Mouse (Mus musculus) midbrain, embryonic 14.5 days (tissue): Measurements from ENCODE around the gene Rps21. TPM values are rescaled to one million over a fixed set of nuclear protein-coding genes. Genes with fewer than 3 reads are reported as not detected.
"Not testable (repeated sequence)": the region's sequence is repeated elsewhere in the genome, so short reads cannot be mapped to it uniquely, and the experiment has no call there.

ENCODE experiments used
- ATAC-seq: fragments of 200-750 bp; cut with Nextera tagmentation; 2 replicates; pipeline ENCODE4 v1.8.0; 2017; ENCODE audit warnings: moderate number of reproducible peaks, moderate library complexity; ENCODE audit not compliant: low FRiP score, low TSS enrichment
- DNase-seq: peaks from one replicate; pipeline ENCODE4 v3.0.0-alpha.2; 2015
- H3K27ac ChIP-seq: fragments of 300-500 bp; sonication (generic); replicated peaks from 2 replicates; pipeline ENCODE4 v1.5.1; 2014; ENCODE audit warnings: mild to moderate bottlenecking, low read depth, low read length, moderate library complexity
- H3K27me3 ChIP-seq: fragments of 300-500 bp; sonication (generic); 2 replicates; pipeline ENCODE4 v1.6.1; 2014; ENCODE audit warnings: low read length, control low read depth, mixed read lengths; ENCODE audit not compliant: control insufficient read depth, insufficient read depth
- H3K36me3 ChIP-seq: fragments of 300-500 bp; sonication (generic); 2 replicates; pipeline ENCODE4 v1.6.1; 2014; ENCODE audit warnings: low read length, control low read depth; ENCODE audit not compliant: control insufficient read depth, insufficient read depth
- H3K4me1 ChIP-seq: fragments of 300-500 bp; sonication (generic); 2 replicates; pipeline ENCODE4 v1.6.1; 2014; ENCODE audit warnings: mild to moderate bottlenecking, antibody characterized with exemption, low read length, control low read depth; ENCODE audit not compliant: control insufficient read depth, insufficient read depth
- H3K4me2 ChIP-seq: fragments of 300-500 bp; sonication (generic); 2 replicates; pipeline ENCODE4 v1.6.1; 2014; ENCODE audit warnings: mild to moderate bottlenecking, low read length, moderate library complexity
- H3K4me3 ChIP-seq: fragments of 300-500 bp; sonication (generic); replicated peaks from 2 replicates; pipeline ENCODE4 v1.5.1; 2014; ENCODE audit warnings: low read depth, low read length
- H3K9ac ChIP-seq: fragments of 300-500 bp; sonication (generic); replicated peaks from 2 replicates; pipeline ENCODE4 v1.6.1; 2014; ENCODE audit warnings: mild to moderate bottlenecking, low read length, moderate library complexity
- H3K9me3 ChIP-seq: fragments of 300-500 bp; sonication (generic); 2 replicates; pipeline ENCODE4 v1.6.1; 2016; ENCODE audit warnings: low read length, control low read depth, mixed read lengths; ENCODE audit not compliant: control insufficient read depth
- WGBS: fragments of 180-500 bp; shearing (Covaris S2); extraction: QIAGEN DNeasy Blood & Tissue Kit; methylation state at CpG from one replicate; pipeline ENCODE4 v1.1.7; 2014; 5-methylcytosine and 5-hydroxymethylcytosine counted together
- polyA plus RNA-seq: library from polyadenylated mRNA; unstranded; fragments of >200 nt; fragmentation: Nextera tagmentation; extraction: Ambion mirVana; gene quantifications from 2 replicates; pipeline ENCODE4 v1.2.1, GENCODE M21; 2014

Gene Rps21
- polyA plus RNA-seq, 1 experiment from 2014 or later: 409 TPM

GRCm38 (mm10) chr2:180259826-180260609 is 2.8 kb downstream of the Rps21 start:
- H3K4me3 ChIP-seq, H3K9me3 ChIP-seq, H3K27me3 ChIP-seq, H3K4me2 ChIP-seq, H3K9ac ChIP-seq, DNase-seq, H3K27ac ChIP-seq, ATAC-seq: not testable (repeated sequence)
- peaks cover 16% of the 10 kb centered on the region for H3K4me1 ChIP-seq
- WGBS: 73% methylated on average over 17 of the region's 17 CpGs
- H3K36me3 ChIP-seq: peaks cover 60% of the 10 kb centered on the region

- peaks cover 15% of the 10 kb centered on the region for H3K4me1 ChIP-seq
- no peak overlapping the region for H3K4me2 ChIP-seq
- no peaks in the 10 kb centered on the region for H3K9me3 ChIP-seq
- H3K27ac ChIP-seq: no peak overlapping the region
- no peak for DNase-seq
- no peak overlapping the region for H3K4me3 ChIP-seq
- WGBS: 61% methylated on average over 8 of the region's 8 CpGs
- H3K36me3 ChIP-seq: peaks cover 60% of the 10 kb centered on the region
- no peaks in the 10 kb centered on the region for H3K27me3 ChIP-seq
- no peak overlapping the region for H3K9ac ChIP-seq
- no peak for ATAC-seq
Measured at GRCm38 (mm10) chr2:180260610-180261480, 3.7 kb downstream of the Rps21 start.

GRCm38 (mm10) chr2:180261901-180262300 is 4.7 kb downstream of the Rps21 start:
- DNase-seq: no peak
- H3K36me3 ChIP-seq: peaks cover 69% of the 10 kb centered on the region
- H3K9me3 ChIP-seq: no peaks in the 10 kb centered on the region
- H3K27ac ChIP-seq: no peak overlapping the region
- no peak for ATAC-seq
- WGBS: 89% methylated on average over 7 of the region's 7 CpGs
- H3K9ac ChIP-seq: no peak overlapping the region
- peaks cover 8% of the 10 kb centered on the region for H3K4me1 ChIP-seq
- no peaks in the 10 kb centered on the region for H3K27me3 ChIP-seq
- no peak overlapping the region for H3K4me3 ChIP-seq
- H3K4me2 ChIP-seq: no peak overlapping the region

- 85% methylated on average over 3 of the region's 3 CpGs for WGBS
- ATAC-seq: no peak
- no peak for DNase-seq
- no peaks in the 10 kb centered on the region for H3K9me3 ChIP-seq
- no peak overlapping the region for H3K4me2 ChIP-seq
- peaks cover 8% of the 10 kb centered on the region for H3K4me1 ChIP-seq
- H3K4me3 ChIP-seq: no peak overlapping the region
- no peak overlapping the region for H3K9ac ChIP-seq
- H3K36me3 ChIP-seq: peaks cover 69% of the 10 kb centered on the region
- H3K27me3 ChIP-seq: no peaks in the 10 kb centered on the region
- H3K27ac ChIP-seq: no peak overlapping the region
Measured at GRCm38 (mm10) chr2:180262441-180262840, 5.3 kb downstream of the Rps21 start.

- DNase-seq (no peak), ATAC-seq (no peak)
- no peak overlapping the region for H3K27ac ChIP-seq
- H3K9ac ChIP-seq: no peak overlapping the region
- peaks cover 70% of the 10 kb centered on the region for H3K36me3 ChIP-seq
- whole genome bisulfite sequencing: 94% methylated on average over 10 of the region's 10 CpGs
- H3K4me2 ChIP-seq: no peak overlapping the region
- H3K27me3 ChIP-seq: no peaks in the 10 kb centered on the region
- peaks cover 7% of the 10 kb centered on the region for H3K4me1 ChIP-seq
- no peaks in the 10 kb centered on the region for H3K9me3 ChIP-seq
- H3K4me3 ChIP-seq: no peak overlapping the region
Measured at GRCm38 (mm10) chr2:180262891-180263290, 5.7 kb downstream of the Rps21 start.

- peaks cover 17% of the 10 kb centered on the region for H3K4me1 ChIP-seq
- WGBS: 58% methylated on average over 2 of the region's 2 CpGs
- no peaks in the 10 kb centered on the region for H3K27me3 ChIP-seq
- peaks cover 41% of the 10 kb centered on the region for H3K36me3 ChIP-seq
- DNase-seq (no peak), ATAC-seq (no peak)
- H3K9me3 ChIP-seq: no peaks in the 10 kb centered on the region
- H3K9ac ChIP-seq: no peak overlapping the region
- H3K4me2 ChIP-seq: no peak overlapping the region
- H3K27ac ChIP-seq: no peak overlapping the region
- no peak overlapping the region for H3K4me3 ChIP-seq
Measured at GRCm38 (mm10) chr2:180267955-180268354, 10.8 kb downstream of the Rps21 start.

- Histone ChIP-seq H3K27ac (no peak overlapping the region), H3K4me1 (peaks cover 17% of the 10 kb centered on the region), H3K9me3 (no peaks in the 10 kb centered on the region), H3K4me3 (no peak overlapping the region), H3K27me3 (no peaks in the 10 kb centered on the region), H3K9ac (no peak overlapping the region), H3K36me3 (peaks cover 28% of the 10 kb centered on the region), H3K4me2 (no peak overlapping the region)
- WGBS: 92% methylated on average over 10 of the region's 10 CpGs
- ATAC-seq: no peak
- no peak for DNase-seq
Measured at GRCm38 (mm10) chr2:180269329-180269728, 12.2 kb downstream of the Rps21 start.

GRCm38 (mm10) chr2:180270537-180271255 is 13.5 kb downstream of the Rps21 start:
- H3K4me2 ChIP-seq: no peak overlapping the region
- WGBS: 73% methylated on average over 7 of the region's 7 CpGs
- H3K9me3 ChIP-seq: no peaks in the 10 kb centered on the region
- H3K9ac ChIP-seq: peak overlapping the region; percentile 31; the same call in 1 of the 2 replicates
- peaks cover 25% of the 10 kb centered on the region for H3K36me3 ChIP-seq
- DNase-seq (no peak), ATAC-seq (no peak)
- peaks cover 17% of the 10 kb centered on the region for H3K4me1 ChIP-seq
- no peak overlapping the region for H3K27ac ChIP-seq
- no peaks in the 10 kb centered on the region for H3K27me3 ChIP-seq
- no peak overlapping the region for H3K4me3 ChIP-seq
